Mouse (Mus musculus) skeletal muscle tissue, postnatal 0 days (tissue): ENCODE measurements around the gene Tepsin. TPM values are rescaled to one million over a fixed set of nuclear protein-coding genes. Genes with fewer than 3 reads are reported as not detected.

Source experiments
- microRNA-seq, 2 experiments: library from miRNA; unstranded; fragments of <30 nt; microRNA quantifications; one replicate each; pipeline ENCODE4; 2016
- polyA plus RNA-seq: library from polyadenylated mRNA; unstranded; fragments of >200 nt; fragmentation: Nextera tagmentation; extraction: Ambion mirVana; gene quantifications from 2 replicates; pipeline ENCODE4 v1.2.1, GENCODE M21; 2015

Tepsin gene
- 8.4 and 8.9 TPM in 2 replicates for polyA plus RNA-seq

GRCm38 (mm10) chr11:120098588-120099511, at the start of gene Tepsin, which contains the start of gene Ndufaf8:
Gene Tepsin (minus strand): TSS chr11:120098731.
Gene Ndufaf8 (plus strand): TSS chr11:120098928.

DNA sequence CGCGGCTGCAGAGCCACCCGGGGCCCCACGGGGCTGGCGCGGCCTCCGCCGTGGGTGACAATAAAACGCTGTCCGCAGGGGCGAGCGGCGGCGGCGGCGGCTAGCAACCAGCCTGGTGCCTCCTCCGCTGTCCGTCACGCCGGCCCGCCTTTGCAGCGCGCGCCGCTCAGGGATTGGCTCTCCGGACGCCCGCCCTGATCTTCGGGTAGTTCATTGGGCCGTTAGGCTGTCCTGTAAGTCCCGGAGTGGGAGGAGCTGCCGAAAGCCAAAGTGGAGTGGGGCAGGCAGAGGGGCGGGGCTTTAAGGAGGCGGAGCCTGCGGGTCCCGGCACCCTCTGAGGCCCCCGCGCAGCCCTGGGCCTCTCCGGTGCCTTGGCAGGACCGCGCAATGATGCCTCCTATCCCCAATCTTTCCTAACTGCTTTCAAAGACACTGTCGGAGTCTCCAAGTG, 11.8 kb downstream of the Tepsin start, which contains the start of gene Cep131:
Gene Cep131 (minus strand): TSS at position 126 of the 451 bp plus-strand sequence.

DNA sequence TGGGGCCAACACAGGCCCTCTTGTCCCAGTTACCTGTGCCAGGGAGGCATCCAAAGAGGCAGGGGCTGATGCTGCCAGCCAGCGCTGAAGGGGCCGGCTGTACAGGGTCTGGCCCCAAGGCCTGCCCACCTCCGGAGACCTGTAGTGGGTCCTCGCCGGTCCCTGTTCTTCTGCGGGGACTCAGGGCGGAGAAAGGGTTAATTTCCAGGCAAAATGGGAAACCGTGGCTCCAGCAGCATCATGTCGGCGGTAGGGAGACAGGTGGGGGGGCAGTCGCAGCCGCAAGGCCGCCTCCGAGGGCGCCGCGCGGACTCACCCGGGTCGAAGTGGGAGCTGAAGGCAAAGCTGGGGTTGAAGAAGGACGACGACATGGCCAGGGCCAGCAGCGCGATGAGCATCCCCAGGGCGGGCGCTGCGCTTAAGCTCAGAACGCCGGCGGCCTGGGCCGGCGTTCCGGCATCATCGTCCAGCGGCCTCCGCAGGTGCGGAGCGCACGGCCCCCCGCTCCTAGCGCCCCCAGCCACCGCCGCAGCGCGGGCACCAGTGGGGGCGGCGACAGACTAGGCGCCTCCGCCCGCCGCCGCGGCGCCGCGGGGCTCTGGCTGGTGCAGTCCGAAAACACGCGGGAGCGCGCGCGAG, 51.9 kb downstream of the Tepsin start, which contains the start of gene Aatk:
Gene Aatk (minus strand): TSS at position 615 of the 639 bp plus-strand sequence.

Small RNA genes lying within 50 kb of the gene (microRNA-seq; reads per million reads assigned to microRNA genes)
- gene Gm25948: 0 reads per million in 2 experiments

Other genes starting within 250 kb of the Tepsin start
- gene Chmp6, start 185.3 kb downstream of the Tepsin start, polyA plus RNA-seq: 48.5 and 56.3 TPM in 2 replicates
- gene Baiap2, start 156.0 kb downstream of the Tepsin start, polyA plus RNA-seq: 6.2 and 11.2 TPM in 2 replicates
- gene Aatk, start 51.6 kb downstream of the Tepsin start, polyA plus RNA-seq: 6.3 and 7.4 TPM in 2 replicates
- gene Cep131, start 11.9 kb downstream of the Tepsin start, polyA plus RNA-seq: 16.1 and 17.1 TPM in 2 replicates
- 89.7 and 97.9 TPM in 2 replicates for gene Ndufaf8, start 197 bp upstream of the Tepsin start, polyA plus RNA-seq
- 36.1 and 43.6 TPM in 2 replicates for gene Slc38a10, start 52.6 kb upstream of the Tepsin start, polyA plus RNA-seq
- gene Bahcc1, start 134.2 kb upstream of the Tepsin start, polyA plus RNA-seq: 2.8 and 3.3 TPM in 2 replicates
- gene Actg1, start 249.8 kb upstream of the Tepsin start, polyA plus RNA-seq: 620 and 703 TPM in 2 replicates